Mouse (Mus musculus): Measurements from ENCODE around the gene Ankmy1. TPM values are rescaled to one million over a fixed set of nuclear protein-coding genes. Genes with fewer than 3 reads are reported as not detected.

Gene Ankmy1
- total and polyA plus RNA-seq, 2 experiments from 2014 or later, result 0.27 to 0.33 TPM

DNA sequence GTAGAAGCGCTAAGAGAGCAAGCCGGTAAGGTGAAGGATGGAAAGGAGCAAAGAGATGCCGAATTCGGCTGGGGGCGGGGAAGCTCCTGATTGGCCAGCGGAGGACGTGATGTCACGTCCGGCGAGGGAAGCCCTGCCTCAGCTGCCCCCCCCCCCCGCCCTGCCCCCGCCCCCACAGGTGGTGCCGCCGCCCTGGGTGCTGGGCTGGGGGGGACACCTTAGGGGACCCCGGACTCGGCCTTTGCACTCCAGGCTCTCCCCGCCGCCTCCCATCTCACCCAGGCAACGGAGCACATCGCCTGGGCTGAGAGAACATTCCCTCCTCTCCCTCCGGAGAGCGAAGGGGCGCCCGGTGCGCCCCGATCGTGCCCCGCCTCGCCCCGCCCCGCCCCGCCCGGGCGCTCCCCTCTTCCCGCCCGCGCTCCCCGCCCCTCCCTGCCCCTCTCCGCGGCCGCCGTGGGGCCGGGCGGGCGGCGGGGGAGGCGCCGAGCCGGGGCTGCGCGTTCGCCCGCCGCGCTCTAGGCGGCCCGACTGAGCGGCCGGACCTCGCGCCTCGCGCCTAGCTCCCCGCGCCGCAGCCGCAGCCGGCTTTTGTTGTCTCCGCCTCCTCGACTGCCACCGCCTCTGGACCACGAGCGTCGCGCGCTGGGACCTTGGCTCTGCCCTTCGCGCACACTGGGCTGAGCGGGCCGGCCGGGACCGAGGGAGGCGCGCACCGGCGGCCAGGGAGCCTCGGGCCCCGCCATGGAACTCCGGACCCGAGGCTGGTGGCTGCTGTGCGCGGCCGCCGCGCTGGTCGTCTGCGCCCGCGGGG lies 71.3 kb downstream of the Ankmy1 start, which contains the start of gene Gpc1:
Gpc1 (plus strand) TSS at position 458 of the 814 bp plus-strand sequence.
- H3K36me3 ChIP-seq (ENCODE audit: insufficient read depth), result peaks cover 14% of the 10 kb centered on the region; the same call in 1 of the 2 replicates
- H3K4me3 ChIP-seq (ENCODE audit: low read depth, low read length), result peak within 1 kb of the TSS; percentile 67
- H3K4me2 ChIP-seq (ENCODE audit: low read depth), result peak within 1 kb of the TSS; percentile 61
- DNase-seq, result peak; percentile 93
- peak; percentile 81 for ATAC-seq
- TF ChIP-seq CTCF (IDR thresholded peaks at IDR 0.05; ENCODE audit: low read depth), result no peak
- peaks cover 19% of the 10 kb centered on the region for H3K4me1 ChIP-seq (ENCODE audit: insufficient read depth)
- H3K27ac ChIP-seq (ENCODE audit: low read depth, low read length), result peak within 1 kb of the TSS; percentile 92
- H3K9ac ChIP-seq, result peak within 1 kb of the TSS; percentile 93
- no peaks in the 10 kb centered on the region for H3K27me3 ChIP-seq (ENCODE audit: insufficient read depth, low read length)
- no peaks in the 10 kb centered on the region for H3K9me3 ChIP-seq (ENCODE audit: low read length)
- WGBS, result under 1% methylated on average over 64 of the region's 99 CpGs

DNA sequence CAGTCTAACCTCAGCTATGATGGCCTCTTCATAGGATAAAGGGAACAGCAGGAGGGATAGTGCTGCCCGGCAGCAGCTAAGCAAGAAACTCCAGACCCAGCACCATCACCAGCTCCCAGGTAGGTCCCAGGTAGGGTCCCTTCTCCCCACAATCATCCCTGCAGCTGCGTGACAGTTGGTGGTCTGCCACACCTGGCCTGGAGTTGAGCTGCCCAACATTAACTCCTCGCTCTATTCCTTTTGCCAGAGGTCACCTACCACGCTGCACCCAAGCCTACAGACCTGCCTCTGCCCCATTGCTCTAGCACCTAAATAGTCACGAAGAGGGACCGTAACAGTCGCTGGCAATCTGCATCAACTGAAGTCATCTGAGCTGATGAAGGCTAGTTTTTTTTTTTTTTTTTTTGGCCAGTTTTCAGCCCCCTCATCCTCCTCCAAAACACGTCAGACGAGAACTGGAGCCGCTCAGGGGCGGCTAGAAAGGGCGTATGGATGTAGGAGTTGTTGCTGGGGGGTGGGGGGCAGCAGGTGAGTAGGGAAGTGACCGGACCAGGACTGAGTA lies 72.0 kb downstream of the Ankmy1 start:
- H3K4me1 ChIP-seq (ENCODE audit: insufficient read depth), result peaks cover 19% of the 10 kb centered on the region
- DNase-seq, result no peak
- H3K4me3 ChIP-seq (ENCODE audit: low read depth, low read length), result peak overlapping the region; percentile 67
- WGBS, result 4% methylated on average over 13 of the region's 13 CpGs
- no peaks in the 10 kb centered on the region for H3K27me3 ChIP-seq (ENCODE audit: insufficient read depth, low read length)
- H3K4me2 ChIP-seq (ENCODE audit: low read depth), result peak overlapping the region; percentile 61
- H3K9me3 ChIP-seq (ENCODE audit: low read length), result no peaks in the 10 kb centered on the region
- TF ChIP-seq CTCF (IDR thresholded peaks at IDR 0.05; ENCODE audit: low read depth), result no peak
- H3K27ac ChIP-seq (ENCODE audit: low read depth, low read length), result peak overlapping the region; percentile 92
- ATAC-seq, result no peak
- 0 out of 2 replicates have a peak, but pooled peaks cover 7% of the 10 kb centered on the region for H3K36me3 ChIP-seq (ENCODE audit: insufficient read depth)
- peak overlapping the region; percentile 93 for H3K9ac ChIP-seq

DNA sequence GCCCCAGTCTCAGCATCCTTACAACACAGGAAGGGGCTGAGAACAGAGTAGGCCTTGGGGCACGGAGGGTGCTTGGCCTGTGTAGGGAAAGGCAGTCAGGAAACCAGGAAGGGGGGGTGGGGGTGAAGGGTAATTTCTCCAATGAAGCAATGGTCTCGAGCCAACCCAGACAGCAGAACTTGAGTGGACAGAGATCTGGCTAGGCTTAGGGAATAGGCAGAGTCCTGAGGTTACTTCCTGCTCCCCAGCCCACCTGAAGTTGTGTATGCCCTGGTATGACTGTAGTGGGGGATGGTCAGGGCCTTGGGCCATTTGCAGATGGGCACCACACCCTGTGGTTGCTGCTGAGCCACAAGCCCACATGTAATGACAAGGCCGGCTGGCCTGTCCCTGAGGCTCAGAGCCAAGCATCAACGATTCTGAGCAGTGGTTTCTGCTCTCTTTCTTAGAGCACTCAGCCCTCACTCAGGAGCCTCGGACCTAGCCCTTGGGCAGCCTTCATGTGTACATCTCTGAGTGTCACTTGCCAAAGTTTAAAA lies 86.9 kb downstream of the Ankmy1 start:
- no peak overlapping the region for H3K4me2 ChIP-seq (ENCODE audit: low read depth)
- no peaks in the 10 kb centered on the region for H3K9me3 ChIP-seq (ENCODE audit: low read length)
- ATAC-seq, result no peak
- no peaks in the 10 kb centered on the region for H3K36me3 ChIP-seq (ENCODE audit: insufficient read depth)
- no peak for DNase-seq
- no peak overlapping the region for H3K4me3 ChIP-seq (ENCODE audit: low read depth, low read length)
- H3K4me1 ChIP-seq (ENCODE audit: insufficient read depth), result no peaks in the 10 kb centered on the region
- no peak overlapping the region for H3K9ac ChIP-seq
- no peak for TF ChIP-seq CTCF (IDR thresholded peaks at IDR 0.05; ENCODE audit: low read depth)
- H3K27ac ChIP-seq (ENCODE audit: low read depth, low read length), result no peak overlapping the region
- 80% methylated on average over 5 of the region's 5 CpGs for WGBS
- no peaks in the 10 kb centered on the region for H3K27me3 ChIP-seq (ENCODE audit: insufficient read depth, low read length)

DNA sequence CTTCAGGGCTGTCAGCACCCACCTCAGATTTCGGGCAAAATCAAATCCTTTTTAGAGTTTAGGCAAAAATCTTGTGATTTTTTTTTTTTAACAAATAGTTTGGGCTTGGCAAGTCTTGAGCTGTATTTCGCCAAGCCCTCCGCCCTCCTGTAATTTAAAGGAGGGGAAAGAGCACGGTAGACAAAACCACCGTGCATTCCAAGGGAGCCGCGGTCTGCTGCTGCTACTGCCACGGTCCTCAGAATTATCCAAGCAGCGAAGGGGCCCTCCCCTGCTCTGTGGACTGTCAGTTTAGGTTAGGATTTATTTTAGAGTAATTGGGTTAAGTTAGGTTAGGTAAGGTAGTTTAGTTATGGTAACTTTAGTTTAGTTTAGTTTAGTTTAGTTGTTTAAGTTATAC lies 87.6 kb downstream of the Ankmy1 start:
- no peaks in the 10 kb centered on the region for H3K9me3 ChIP-seq (ENCODE audit: low read length)
- H3K27ac ChIP-seq (ENCODE audit: low read depth, low read length), result no peak overlapping the region
- no peaks in the 10 kb centered on the region for H3K36me3 ChIP-seq (ENCODE audit: insufficient read depth)
- TF ChIP-seq CTCF (IDR thresholded peaks at IDR 0.05; ENCODE audit: low read depth), result no peak
- WGBS, result 46% methylated on average over 9 of the region's 9 CpGs
- no peak overlapping the region for H3K9ac ChIP-seq
- DNase-seq, result no peak
- H3K27me3 ChIP-seq (ENCODE audit: insufficient read depth, low read length), result no peaks in the 10 kb centered on the region
- H3K4me3 ChIP-seq (ENCODE audit: low read depth, low read length), result no peak overlapping the region
- no peak for ATAC-seq
- no peaks in the 10 kb centered on the region for H3K4me1 ChIP-seq (ENCODE audit: insufficient read depth)
- H3K4me2 ChIP-seq (ENCODE audit: low read depth), result no peak overlapping the region

DNA sequence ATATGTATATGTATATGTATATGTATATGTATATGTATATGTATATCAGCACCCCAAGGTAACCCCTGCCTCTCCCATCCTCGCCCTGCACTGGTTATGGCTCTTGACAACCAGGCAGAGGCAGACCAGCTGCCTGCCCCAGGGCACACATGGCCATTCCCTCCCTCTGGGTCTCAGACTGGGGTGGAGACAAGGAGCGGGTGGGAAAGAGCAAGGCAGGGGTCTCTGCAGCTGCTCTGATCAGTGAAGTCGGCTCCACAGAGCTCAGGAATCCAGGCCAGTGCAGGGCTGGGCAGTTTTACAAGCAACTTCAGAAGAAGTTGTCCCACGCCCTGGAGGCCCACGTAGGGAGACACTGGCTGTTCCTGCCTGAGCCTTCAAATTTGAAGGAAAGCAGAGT lies 88.4 kb downstream of the Ankmy1 start:
- no peak for ATAC-seq
- H3K4me1 ChIP-seq (ENCODE audit: insufficient read depth), result no peaks in the 10 kb centered on the region
- H3K36me3 ChIP-seq (ENCODE audit: insufficient read depth), result no peaks in the 10 kb centered on the region
- 83% methylated on average over 5 of the region's 5 CpGs for whole genome bisulfite sequencing
- no peak overlapping the region for H3K4me2 ChIP-seq (ENCODE audit: low read depth)
- H3K27me3 ChIP-seq (ENCODE audit: insufficient read depth, low read length), result no peaks in the 10 kb centered on the region
- H3K9me3 ChIP-seq (ENCODE audit: low read length), result no peaks in the 10 kb centered on the region
- no peak for DNase-seq
- TF ChIP-seq CTCF (IDR thresholded peaks at IDR 0.05; ENCODE audit: low read depth), result no peak
- H3K4me3 ChIP-seq (ENCODE audit: low read depth, low read length), result no peak overlapping the region
- H3K27ac ChIP-seq (ENCODE audit: low read depth, low read length), result no peak overlapping the region
- H3K9ac ChIP-seq, result no peak overlapping the region

MicroRNA genes within 50 kb of the gene (microRNA counts, 519-probe panel; counts per million panel counts)
- microRNA mmu-miR-149, result 6,372 counts per million, percentile 83 among the panel's probes with 10 or more counts

Small RNAs within 50 kb of the gene (microRNA-seq; reads per million reads assigned to microRNA genes)
- 16,291 to 28,898 reads per million in 2 experiments for gene Mir149

Other genes with a start within 250 kb of the Ankmy1 start
- gene Gpc1, start 71.3 kb downstream of the Ankmy1 start, total RNA-seq (2014; rRNA removed), result 132 and 173 TPM in 2 replicates
- 47.4 and 52.8 TPM in 2 replicates for gene Gpc1, start 71.3 kb downstream of the Ankmy1 start, polyA plus RNA-seq (2015; fragmentation: Nextera tagmentation; extraction: Ambion mirVana)
- 17.4 and 25.7 TPM in 2 replicates for gene Dusp28, start 4.1 kb upstream of the Ankmy1 start, total RNA-seq (2014; rRNA removed)
- 22.3 and 24.0 TPM in 2 replicates for gene Dusp28, start 4.1 kb upstream of the Ankmy1 start, polyA plus RNA-seq (2015; fragmentation: Nextera tagmentation; extraction: Ambion mirVana)
- gene Rnpepl1, start 7.9 kb upstream of the Ankmy1 start, total RNA-seq (2014; rRNA removed), result 36.8 and 37.5 TPM in 2 replicates
- gene Rnpepl1, start 7.9 kb upstream of the Ankmy1 start, polyA plus RNA-seq (2015; fragmentation: Nextera tagmentation; extraction: Ambion mirVana), result 21.3 and 25.3 TPM in 2 replicates
- 84.2 and 97.3 TPM in 2 replicates for gene Capn10, start 31.5 kb upstream of the Ankmy1 start, total RNA-seq (2014; rRNA removed)
- 47.7 and 56.7 TPM in 2 replicates for gene Capn10, start 31.5 kb upstream of the Ankmy1 start, polyA plus RNA-seq (2015; fragmentation: Nextera tagmentation; extraction: Ambion mirVana)
- gene Gpr35, start 48.0 kb upstream of the Ankmy1 start, total RNA-seq (2014; rRNA removed), result 0.38 and 1.8 TPM in 2 replicates
- 0.28 and 0.44 TPM in 2 replicates for gene Gpr35, start 48.0 kb upstream of the Ankmy1 start, polyA plus RNA-seq (2015; fragmentation: Nextera tagmentation; extraction: Ambion mirVana)
- not detected in 2 replicates for gene Aqp12, start 103.4 kb upstream of the Ankmy1 start, total RNA-seq (2014; rRNA removed)
- not detected in 2 replicates for gene Aqp12, start 103.4 kb upstream of the Ankmy1 start, polyA plus RNA-seq (2015; fragmentation: Nextera tagmentation; extraction: Ambion mirVana)
- 409 and 465 TPM in 2 replicates for gene Kif1a, start 199.0 kb upstream of the Ankmy1 start, total RNA-seq (2014; rRNA removed)
- 381 and 564 TPM in 2 replicates for gene Kif1a, start 199.0 kb upstream of the Ankmy1 start, polyA plus RNA-seq (2015; fragmentation: Nextera tagmentation; extraction: Ambion mirVana)
- not detected in 2 replicates for gene Agxt, start 232.3 kb upstream of the Ankmy1 start, total RNA-seq (2014; rRNA removed)
- gene Agxt, start 232.3 kb upstream of the Ankmy1 start, polyA plus RNA-seq (2015; fragmentation: Nextera tagmentation; extraction: Ambion mirVana), result not detected in 2 replicates